Mouse (Mus musculus) G1E (cell line): ENCODE results near the gene Klhdc1. TPM values are rescaled to one million over a fixed set of nuclear protein-coding genes. Genes with fewer than 3 reads are reported as not detected.

ENCODE experiments used
- ATAC-seq: 2 replicates; pipeline ENCODE4 v1.8.0; 2016; ENCODE audit warnings: mild to moderate bottlenecking; ENCODE audit not compliant: insufficient number of reproducible peaks, poor library complexity, low FRiP score, severe bottlenecking; ENCODE audit errors: extremely low read depth
- DNase-seq: peaks from one replicate; pipeline ENCODE4 v3.0.0; 2012; ENCODE audit warnings: low spot score
- H3K27me3 ChIP-seq: 2 replicates; pipeline ENCODE4 v1.6.1; 2012; ENCODE audit warnings: mild to moderate bottlenecking, low read length, inconsistent platforms; ENCODE audit not compliant: insufficient read depth
- H3K36me3 ChIP-seq: replicated peaks from 2 replicates; pipeline ENCODE3; 2012; ENCODE audit warnings: mild to moderate bottlenecking, inconsistent platforms
- H3K4me1 ChIP-seq: 2 replicates; pipeline ENCODE4 v1.6.1; 2012; ENCODE audit warnings: low read depth, low read length, inconsistent platforms, mixed read lengths; ENCODE audit not compliant: insufficient read depth
- H3K4me3 ChIP-seq: 2 replicates; pipeline ENCODE4 v1.5.1; 2012; ENCODE audit warnings: low read depth, mild to moderate bottlenecking, inconsistent platforms, low read length, moderate library complexity, mixed read lengths
- H3K9me3 ChIP-seq: replicated peaks from 2 replicates; pipeline ENCODE4 v1.6.1; 2012; ENCODE audit warnings: inconsistent platforms
- CTCF ChIP-seq: IDR thresholded peaks from 2 replicates; pipeline ENCODE4 v1.5.1; 2012; ENCODE audit warnings: low read depth, low read length, inconsistent platforms, mixed read lengths
- GATA1 ChIP-seq: IDR thresholded peaks from 2 replicates; pipeline ENCODE4 v1.6.1; 2012; ENCODE audit warnings: borderline replicate concordance, low read length, inconsistent platforms, mixed read lengths
- GATA2 ChIP-seq: IDR thresholded peaks from 2 replicates; pipeline ENCODE4 v1.6.1; 2012; ENCODE audit warnings: low read depth, low read length, inconsistent platforms, borderline replicate concordance
- POLR2AphosphoS5 ChIP-seq: IDR thresholded peaks from 2 replicates; pipeline ENCODE4 v1.6.1; 2012; ENCODE audit warnings: low read depth, low read length, inconsistent platforms; ENCODE audit not compliant: insufficient replicate concordance
- TAL1 ChIP-seq: conservative IDR thresholded peaks from 2 replicates; pipeline ENCODE4 v1.6.1; 2012; ENCODE audit warnings: low read depth, low read length, inconsistent platforms, mixed read lengths
- polyA plus RNA-seq: library from polyadenylated mRNA; stranded (reverse); fragments of >175 nt; gene quantifications from 2 replicates; pipeline ENCODE4 v1.2.3, GENCODE M21; 2012
- total RNA-seq, 2 experiments: library from RNA; stranded (forward) in 1 of 2; stranded (reverse) in 1 of 2; fragments of 200-1000 nt in 1 of 2; fragments of >200 nt in 1 of 2; fragmentation: Nextera tagmentation in 1 of 2; gene quantifications; 2 replicates each; pipeline ENCODE4 v1.2.3; 2014 to 2017

Gene Klhdc1
- total and polyA plus RNA-seq, 3 experiments, result 13.0 to 16.0 (median 14.6) TPM

DNA sequence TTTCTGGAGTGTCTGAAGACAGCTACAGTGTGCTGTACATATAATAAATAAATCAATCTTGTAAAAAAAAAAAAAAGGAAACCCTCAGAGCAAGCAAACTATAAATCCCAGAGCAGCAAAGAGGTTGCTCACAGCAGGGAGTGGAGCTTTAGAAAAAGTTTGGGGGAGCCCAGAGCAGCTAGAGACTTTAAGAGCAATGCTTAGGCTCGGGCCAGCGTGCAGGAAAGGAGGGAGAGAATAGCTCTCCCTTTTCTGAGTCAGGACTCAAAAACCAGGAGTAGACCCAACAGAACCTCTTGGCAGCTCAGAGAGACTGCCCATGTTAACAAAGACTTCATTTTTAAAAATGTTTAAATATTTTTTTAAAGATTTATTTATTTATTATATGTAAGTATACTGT is 28.0 kb downstream of the Klhdc1 start:
- TF ChIP-seq CTCF, result no peak
- TF ChIP-seq POLR2AphosphoS5, result no peak
- no peak for TF ChIP-seq TAL1
- peaks cover 11% of the 10 kb centered on the region for H3K27me3 ChIP-seq
- no peaks in the 10 kb centered on the region for H3K9me3 ChIP-seq
- H3K36me3 ChIP-seq, result no peaks in the 10 kb centered on the region
- ATAC-seq (no peak), DNase-seq (no peak)
- H3K4me3 ChIP-seq, result no peak overlapping the region
- H3K4me1 ChIP-seq, result no peaks in the 10 kb centered on the region

DNA sequence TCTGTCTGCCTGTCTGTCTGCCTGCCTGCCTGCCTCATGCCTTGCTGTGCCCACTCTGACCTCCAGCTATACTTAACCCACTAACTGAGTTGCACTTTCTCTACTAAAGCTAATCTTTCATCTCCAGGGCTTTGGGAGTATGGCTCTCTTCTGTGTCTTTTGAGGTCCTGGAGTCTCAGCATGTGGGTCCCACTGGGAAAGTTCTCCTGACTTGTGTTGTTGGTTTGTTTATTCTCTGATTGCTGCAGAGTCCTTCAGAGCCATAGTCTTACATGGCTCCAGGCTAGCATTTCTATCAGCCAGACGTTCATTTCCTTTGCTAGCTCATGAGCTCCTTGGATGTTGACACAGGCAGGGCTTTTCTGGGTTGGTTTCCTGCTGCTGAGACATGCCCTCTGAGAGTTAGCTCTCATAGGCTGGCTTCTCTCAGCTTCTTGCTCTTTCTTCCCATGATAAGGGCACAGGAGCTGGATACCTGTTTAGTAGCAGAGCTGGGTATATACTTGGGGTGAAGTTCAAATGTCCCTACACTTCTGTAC is 39.0 kb downstream of the Klhdc1 start:
- ATAC-seq, result no peak
- Histone ChIP-seq H3K4me1 (no peaks in the 10 kb centered on the region), H3K9me3 (no peaks in the 10 kb centered on the region), H3K27me3 (peaks cover 2% of the 10 kb centered on the region), H3K36me3 (no peaks in the 10 kb centered on the region), H3K4me3 (no peak overlapping the region)
- no peak for TF ChIP-seq CTCF
- no peak for DNase-seq

DNA sequence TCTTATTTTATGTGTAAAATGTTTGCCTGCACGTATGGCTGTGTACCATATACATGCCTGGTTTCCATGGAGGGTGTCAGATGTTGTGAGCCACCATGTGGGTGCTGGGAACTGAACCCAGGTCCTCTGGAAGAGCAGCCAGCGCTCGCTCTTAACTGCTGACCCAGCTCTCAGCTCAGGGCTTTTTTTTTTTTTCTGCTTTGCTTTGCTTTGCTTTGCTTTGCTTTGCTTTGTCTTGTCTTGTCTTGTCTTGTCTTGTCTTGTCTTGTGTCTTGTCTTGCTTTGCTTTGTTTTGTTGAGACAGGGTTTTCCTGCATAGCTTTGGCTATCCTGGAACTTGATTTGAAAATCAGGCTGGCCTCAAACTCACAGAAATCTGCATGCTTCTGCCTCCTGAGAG is 39.9 kb downstream of the Klhdc1 start:
- H3K27me3 ChIP-seq, result no peaks in the 10 kb centered on the region; the same call in none of the 2 replicates
- no peaks in the 10 kb centered on the region for H3K9me3 ChIP-seq
- no peaks in the 10 kb centered on the region for H3K36me3 ChIP-seq
- DNase-seq (no peak), ATAC-seq (no peak)
- H3K4me3 ChIP-seq, result no peak overlapping the region
- TF ChIP-seq CTCF (no peak), GATA2 (no peak), GATA1 (no peak), TAL1 (no peak), POLR2AphosphoS5 (no peak)
- no peaks in the 10 kb centered on the region for H3K4me1 ChIP-seq

DNA sequence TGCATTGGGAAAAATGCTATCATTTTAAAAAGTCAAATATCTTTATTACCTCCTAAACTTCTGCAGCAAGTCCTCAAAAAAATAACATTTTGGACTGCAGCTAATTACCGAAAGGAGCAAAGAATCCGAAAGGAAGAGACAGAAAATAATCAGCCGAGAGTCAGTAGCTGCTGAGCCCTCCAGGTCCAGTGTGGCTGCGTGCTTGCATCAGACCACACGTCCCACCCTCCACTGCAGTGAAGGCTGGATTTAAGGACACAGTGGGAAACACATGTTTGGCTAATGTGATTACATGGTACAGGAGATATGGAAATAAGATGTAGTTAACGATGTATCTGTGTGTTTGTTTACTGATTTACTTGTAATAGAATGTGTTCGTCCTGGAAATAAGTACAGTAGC is 42.2 kb downstream of the Klhdc1 start:
- Histone ChIP-seq H3K4me1 (peaks cover 3% of the 10 kb centered on the region; the same call in 1 of the 2 replicates), H3K36me3 (no peaks in the 10 kb centered on the region), H3K27me3 (peaks cover 3% of the 10 kb centered on the region), H3K4me3 (no peak overlapping the region), H3K9me3 (no peaks in the 10 kb centered on the region)
- no peak for TF ChIP-seq GATA2
- TF ChIP-seq GATA1, result no peak
- no peak for TF ChIP-seq TAL1
- DNase-seq (no peak), ATAC-seq (no peak)

DNA sequence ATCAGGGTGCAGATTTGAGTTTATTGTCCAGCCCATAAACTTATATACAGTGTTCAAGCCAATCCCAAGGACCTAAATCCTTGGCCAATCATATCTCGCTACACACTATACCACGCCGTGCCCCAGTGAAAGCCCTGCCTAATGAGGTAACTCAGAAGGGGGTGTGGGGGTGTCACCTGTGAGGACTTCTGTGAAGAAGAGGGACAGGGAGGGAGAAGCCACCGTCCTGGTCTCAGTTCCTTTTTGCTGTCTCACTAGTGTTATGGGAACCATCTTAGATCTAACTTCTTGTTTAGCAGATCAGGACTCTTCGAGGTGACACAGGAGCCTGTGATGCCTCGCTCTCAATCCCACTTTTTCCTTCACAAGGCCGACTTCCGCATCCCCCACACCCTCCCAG is 46.6 kb downstream of the Klhdc1 start:
- Histone ChIP-seq H3K4me1 (peaks cover 5% of the 10 kb centered on the region; the same call in 1 of the 2 replicates), H3K9me3 (no peaks in the 10 kb centered on the region), H3K27me3 (peaks cover 24% of the 10 kb centered on the region), H3K4me3 (no peak overlapping the region), H3K36me3 (no peaks in the 10 kb centered on the region)
- no peak for DNase-seq
- TF ChIP-seq POLR2AphosphoS5, result no peak
- TF ChIP-seq CTCF, result no peak
- TF ChIP-seq GATA1, result no peak
- no peak for TF ChIP-seq TAL1
- no peak for ATAC-seq

DNA sequence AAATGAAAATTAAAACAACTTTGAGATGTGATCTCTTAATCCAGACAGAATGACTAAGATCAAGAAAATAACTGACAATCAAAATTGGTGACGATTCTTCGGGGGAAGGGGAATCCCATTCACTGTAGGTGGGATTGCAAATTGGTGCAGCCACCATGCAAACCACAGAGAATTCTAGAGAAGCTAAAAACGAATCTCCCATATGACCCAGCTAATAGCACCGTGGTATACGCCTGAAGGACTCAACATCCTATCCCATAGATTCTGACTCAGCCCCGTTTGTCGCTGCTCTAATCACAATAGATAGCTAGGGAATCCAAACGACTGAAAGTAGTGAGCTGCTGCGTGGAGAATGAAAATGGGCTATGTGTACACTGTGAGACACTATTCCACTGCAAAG is 47.7 kb downstream of the Klhdc1 start:
- Histone ChIP-seq H3K4me1 (peaks cover 8% of the 10 kb centered on the region; the same call in 1 of the 2 replicates), H3K4me3 (no peak overlapping the region), H3K36me3 (no peaks in the 10 kb centered on the region), H3K27me3 (peaks cover 26% of the 10 kb centered on the region), H3K9me3 (no peaks in the 10 kb centered on the region)
- DNase-seq, result no peak
- no peak for ATAC-seq
- TF ChIP-seq TAL1, result no peak

DNA sequence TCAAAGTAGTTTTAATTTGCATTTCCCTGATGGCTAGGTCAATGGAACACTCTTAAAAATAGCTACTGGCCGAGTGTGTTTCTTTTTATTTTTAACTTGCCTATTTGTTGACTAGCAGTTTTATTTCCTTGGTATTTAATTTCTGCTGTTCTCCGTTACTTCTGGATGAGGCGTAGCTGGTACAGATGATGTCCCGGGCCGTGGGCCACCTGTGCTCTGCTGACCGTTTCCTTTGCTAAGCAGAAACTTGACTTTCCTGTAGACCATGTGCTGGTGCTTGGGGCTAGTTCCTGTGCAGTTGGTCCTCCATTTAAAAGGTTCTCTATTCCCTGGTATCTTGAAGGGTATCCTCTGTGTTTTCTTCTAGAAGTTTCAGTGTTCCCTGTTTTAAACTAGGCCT is 51.4 kb downstream of the Klhdc1 start:
- Histone ChIP-seq H3K9me3 (no peaks in the 10 kb centered on the region), H3K4me1 (peaks cover 27% of the 10 kb centered on the region), H3K27me3 (peaks cover 26% of the 10 kb centered on the region), H3K4me3 (no peak overlapping the region), H3K36me3 (no peaks in the 10 kb centered on the region)
- TF ChIP-seq GATA1, result no peak
- no peak for TF ChIP-seq POLR2AphosphoS5
- no peak for TF ChIP-seq GATA2
- TF ChIP-seq CTCF, result no peak
- TF ChIP-seq TAL1, result no peak
- DNase-seq (no peak), ATAC-seq (no peak)
